Mouse (Mus musculus) gonadal fat pad, adult 2 months (tissue): ENCODE results near the gene G6pc2. TPM values are rescaled to one million over a fixed set of nuclear protein-coding genes. Genes with fewer than 3 reads are reported as not detected.

Experiments used
- DNase-seq: peaks from one replicate; pipeline ENCODE4 v3.0.0-alpha.2; 2012; ENCODE audit warnings: low read depth
- polyA plus RNA-seq: library from polyadenylated mRNA; depleted of rRNA; stranded (reverse); fragments of >200 nt; gene quantifications from 2 replicates; pipeline ENCODE4 v1.2.3, GENCODE M21; 2012; rRNA removed

The G6pc2 gene
- polyA plus RNA-seq, 1 experiment: not detected

- no peak for DNase-seq
These were observed 28.4 kb downstream of the G6pc2 start for GRCm38 (mm10) chr2:69239315-69239714.

DNA sequence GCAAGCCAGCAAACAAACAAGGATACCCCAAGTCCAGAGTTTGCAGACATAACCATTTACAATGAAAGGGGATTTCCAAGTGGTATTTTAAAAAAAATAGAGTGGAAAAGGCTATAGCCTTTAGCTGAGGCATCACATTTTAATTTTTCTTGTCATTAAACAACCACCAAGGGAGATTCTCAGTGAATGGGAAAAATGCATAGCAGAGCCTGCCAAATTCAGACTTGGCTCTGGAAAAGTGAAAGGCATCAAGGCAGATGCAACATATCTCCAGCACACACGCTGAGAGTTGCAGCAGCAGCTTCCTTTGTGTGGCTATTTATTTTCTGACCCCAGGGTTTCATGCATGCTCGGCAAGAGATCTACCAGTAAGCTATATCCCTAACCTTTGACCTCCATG lies 34.1 kb downstream of the G6pc2 start:
- no peak for DNase-seq

DNA sequence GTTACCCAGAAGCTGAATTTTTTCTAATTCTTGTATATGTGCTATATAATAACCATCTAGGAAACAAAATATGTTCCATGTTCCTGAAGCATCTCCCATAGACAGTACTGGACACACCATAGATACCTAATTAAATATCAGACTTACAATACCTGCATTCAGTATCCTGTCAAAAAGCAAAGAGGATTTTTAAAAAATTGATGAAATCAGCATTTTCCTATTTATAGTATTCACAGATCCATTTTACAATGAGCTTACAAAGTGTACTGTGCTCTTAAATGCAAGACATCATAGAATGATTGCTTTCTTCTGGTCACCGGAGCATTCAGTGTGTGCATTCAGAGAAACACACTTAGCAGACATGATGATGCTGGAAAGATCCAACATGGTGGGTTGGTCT lies 36.2 kb downstream of the G6pc2 start:
- DNase-seq: no peak

GRCm38 (mm10) chr2:69248221-69248755 lies 37.4 kb downstream of the G6pc2 start:
- DNase-seq: no peak

DNA sequence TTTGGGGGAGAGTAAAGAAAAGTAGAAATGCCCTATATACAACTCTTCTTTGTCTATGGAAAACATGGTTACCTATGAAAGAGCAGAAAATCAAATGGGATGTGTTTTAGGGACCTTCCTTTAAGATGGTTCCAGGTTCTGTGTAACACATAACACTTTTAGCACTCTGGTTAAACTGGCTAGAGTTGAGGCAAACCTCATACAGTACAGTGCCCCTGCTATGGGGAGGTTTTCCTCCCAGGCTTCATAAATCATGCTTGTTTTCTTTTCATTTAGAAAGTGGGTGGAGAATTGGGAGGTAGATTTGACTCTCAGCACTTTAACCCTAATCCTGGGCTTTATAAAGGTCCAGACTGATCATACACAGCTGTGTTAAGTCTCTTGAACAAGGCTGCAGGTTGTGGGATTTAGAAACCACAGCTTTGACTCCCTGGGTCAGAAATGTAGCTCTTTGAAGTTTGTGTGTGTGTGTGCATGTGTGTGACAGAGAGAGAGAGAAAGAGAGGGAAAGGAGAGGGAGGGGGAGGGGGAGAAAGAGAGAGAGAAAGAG lies 53.3 kb downstream of the G6pc2 start:
- DNase-seq: no peak

- DNase-seq: no peak
These were observed 65.0 kb downstream of the G6pc2 start for GRCm38 (mm10) chr2:69275875-69276274.

Other genes with a start within 250 kb of the G6pc2 start
- gene Nostrin, start 75.3 kb upstream of the G6pc2 start, polyA plus RNA-seq: 0.93 TPM in 2 replicates
- 1.1 and 1.3 TPM in 2 replicates for gene Spc25, start 4.9 kb upstream of the G6pc2 start, polyA plus RNA-seq
- gene Abcb11, start 131.5 kb downstream of the G6pc2 start, polyA plus RNA-seq: 0.33 TPM in 1 of 2 replicates, not detected in the other
- 0.25 and 0.35 TPM in 2 replicates for gene Dhrs9, start 169.4 kb downstream of the G6pc2 start, polyA plus RNA-seq